Mouse (Mus musculus): ENCODE data around the gene Clgn.

DNA sequence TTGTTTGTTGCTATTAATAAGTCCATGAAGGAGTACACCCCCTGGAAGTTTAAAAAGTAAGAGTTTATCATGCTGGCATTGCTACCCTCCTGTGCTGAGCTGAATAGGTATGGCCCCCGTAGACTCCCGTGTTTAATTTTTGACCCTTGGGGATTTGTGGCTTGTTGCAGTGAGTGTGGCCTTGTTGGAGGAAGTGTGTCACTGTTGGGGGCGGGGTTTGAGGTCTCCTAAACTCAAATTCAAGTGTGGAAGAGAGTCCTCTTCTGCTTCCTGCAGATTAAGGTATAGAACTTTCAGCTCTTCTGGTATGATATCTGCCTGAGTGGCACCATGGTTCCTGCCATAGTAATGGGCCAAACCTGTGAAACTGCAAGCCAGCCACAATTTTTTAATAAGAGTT is 69.9 kb downstream of the Clgn start:
- TF ChIP-seq CTCF (IDR thresholded peaks at IDR 0.05; ENCODE audit: control insufficient read depth, insufficient read depth, low read length): no peak
- TF ChIP-seq POLR2A (IDR thresholded peaks at IDR 0.05; ENCODE audit: borderline replicate concordance, control insufficient read depth, low read depth, low read length): no peak

All from bone marrow, adult 2 months (tissue).